Mouse (Mus musculus) neural tube, embryonic 14.5 days (tissue): Measurements from ENCODE around the gene Clybl. TPM values are rescaled to one million over a fixed set of nuclear protein-coding genes. Genes with fewer than 3 reads are reported as not detected.

Experiments used
- ATAC-seq: fragments of 200-750 bp; cut with Nextera tagmentation; 2 replicates; pipeline ENCODE4 v1.8.0; 2017; ENCODE audit warnings: low read depth, mild to moderate bottlenecking, moderate TSS enrichment, moderate library complexity
- H3K27ac ChIP-seq: fragments of 300-500 bp; sonication (generic); 2 replicates; pipeline ENCODE4 v1.5.1; 2014; ENCODE audit warnings: low read depth, mild to moderate bottlenecking, control low read depth, low read length, moderate library complexity, mixed read lengths
- H3K27me3 ChIP-seq: fragments of 300-500 bp; sonication (generic); 2 replicates; pipeline ENCODE4 v1.6.1; 2014; ENCODE audit warnings: low read length; ENCODE audit not compliant: control insufficient read depth, insufficient read depth
- H3K36me3 ChIP-seq: fragments of 300-500 bp; sonication (generic); 2 replicates; pipeline ENCODE4 v1.6.1; 2014; ENCODE audit warnings: low read length, mixed read lengths; ENCODE audit not compliant: control insufficient read depth, insufficient read depth
- H3K4me1 ChIP-seq: fragments of 300-500 bp; sonication (generic); 2 replicates; pipeline ENCODE4 v1.6.1; 2014; ENCODE audit warnings: low read length; ENCODE audit not compliant: control insufficient read depth, insufficient read depth
- H3K4me2 ChIP-seq: fragments of 300-500 bp; sonication (generic); 2 replicates; pipeline ENCODE4 v1.6.1; 2014; ENCODE audit warnings: mild to moderate bottlenecking, low read depth, low read length, control low read depth
- H3K4me3 ChIP-seq: fragments of 300-500 bp; sonication (generic); 2 replicates; pipeline ENCODE4 v1.5.1; 2014; ENCODE audit warnings: low read depth, low read length, control low read depth, mixed read lengths
- H3K9ac ChIP-seq: fragments of 300-500 bp; sonication (generic); replicated peaks from 2 replicates; pipeline ENCODE4 v1.6.1; 2014; ENCODE audit warnings: low read depth, mild to moderate bottlenecking, control low read depth, low read length, mixed read lengths
- H3K9me3 ChIP-seq: fragments of 300-500 bp; sonication (generic); 2 replicates; pipeline ENCODE4 v1.6.1; 2016; ENCODE audit warnings: low read length; ENCODE audit not compliant: control insufficient read depth
- WGBS: fragments of 180-500 bp; shearing (Covaris S2); extraction: QIAGEN DNeasy Blood & Tissue Kit; methylation state at CpG from one replicate; pipeline ENCODE4 v1.1.7; 2014; 5-methylcytosine and 5-hydroxymethylcytosine counted together
- polyA plus RNA-seq: library from polyadenylated mRNA; unstranded; fragments of >200 nt; fragmentation: Nextera tagmentation; extraction: Ambion mirVana; gene quantifications from 2 replicates; pipeline ENCODE4 v1.2.1, GENCODE M21; 2014

The Clybl gene
- polyA plus RNA-seq, 1 experiment from 2014 or later, result 9.1 TPM

DNA sequence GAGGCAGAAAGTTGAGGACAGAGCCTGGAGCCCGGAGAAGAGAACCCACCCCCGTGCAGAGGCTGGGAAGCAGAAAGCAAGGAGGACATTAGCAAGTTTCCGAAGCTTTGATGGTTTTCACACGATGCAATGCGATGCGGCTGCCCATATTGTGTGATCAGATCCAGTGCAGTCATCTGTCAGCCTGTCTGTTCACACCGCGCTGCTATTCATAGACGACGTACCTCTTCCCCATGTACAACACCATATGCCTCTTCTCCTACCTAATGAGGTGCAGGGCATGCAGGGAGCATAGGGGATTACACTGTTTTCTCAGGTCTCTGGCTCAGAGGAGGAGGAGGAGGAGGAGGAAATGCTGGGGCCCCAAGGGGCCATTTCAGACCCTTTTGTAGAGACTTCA lies 255.3 kb downstream of the Clybl start:
- WGBS, result 66% methylated on average over 10 of the region's 10 CpGs
- ATAC-seq, result no peak

DNA sequence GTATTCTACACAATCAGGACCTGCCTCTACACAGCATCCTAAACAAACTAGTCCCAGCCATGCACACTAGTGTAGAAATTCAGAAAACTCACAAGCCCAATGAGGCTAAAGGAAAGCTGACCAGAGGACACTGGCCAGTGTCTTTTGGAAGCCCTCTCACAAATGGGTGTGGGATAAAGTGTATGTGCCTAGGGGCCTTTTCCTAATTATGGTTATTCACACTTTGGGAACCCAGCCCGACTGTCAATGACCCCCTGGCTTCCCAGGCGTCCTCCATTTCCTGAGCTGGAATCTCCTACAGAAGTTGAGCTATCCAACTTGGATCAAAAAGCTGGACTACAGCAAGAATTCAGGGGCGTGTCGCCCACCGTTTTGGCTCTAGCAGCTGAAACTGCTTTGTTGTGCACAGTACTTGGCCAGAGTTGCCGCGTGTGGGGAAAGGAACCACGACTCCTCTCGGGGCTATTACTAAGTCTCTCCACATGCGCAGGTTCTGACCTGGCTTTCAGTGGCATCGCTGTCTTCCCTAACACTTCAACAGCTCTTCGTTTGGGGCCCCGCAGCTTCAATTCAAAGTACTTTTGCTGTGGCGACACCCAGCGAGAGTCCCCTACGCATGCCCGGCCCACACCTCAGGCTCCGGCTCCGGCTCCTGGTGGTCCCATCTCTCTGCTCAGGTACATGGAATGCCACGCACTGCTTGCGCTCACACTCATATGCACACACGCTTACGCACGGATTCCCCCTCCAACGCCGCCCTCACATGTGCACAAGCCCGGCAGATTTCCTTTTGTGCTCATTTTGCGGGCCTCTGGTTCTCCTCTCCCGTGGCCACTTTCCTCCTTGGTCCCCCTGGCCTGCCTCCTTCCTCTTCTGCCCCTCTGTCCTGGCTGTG lies 268.3 kb downstream of the Clybl start:
- Histone ChIP-seq H3K27me3 (peaks cover 22% of the 10 kb centered on the region), H3K4me1 (peaks cover 8% of the 10 kb centered on the region; the same call in 1 of the 2 replicates), H3K9me3 (no peaks in the 10 kb centered on the region), H3K36me3 (no peaks in the 10 kb centered on the region), H3K27ac (peak overlapping the region; percentile 52; the same call in 1 of the 2 replicates), H3K4me3 (peak overlapping the region; percentile 28), H3K9ac (0 out of 2 replicates have a peak overlapping the region, but pooled peaks have one; percentile 25), H3K4me2 (peak overlapping the region; percentile 50)
- ATAC-seq, result no peak
- 4% methylated on average over 29 of the region's 29 CpGs for WGBS

More for the DNA sequence above, 255.3 kb downstream of the Clybl start:
- Histone ChIP-seq H3K4me3 (no peak overlapping the region), H3K9me3 (no peaks in the 10 kb centered on the region), H3K27me3 (no peaks in the 10 kb centered on the region), H3K4me2 (no peak overlapping the region), H3K4me1 (no peaks in the 10 kb centered on the region), H3K36me3 (no peaks in the 10 kb centered on the region), H3K27ac (no peak overlapping the region), H3K9ac (no peak overlapping the region)

DNA sequence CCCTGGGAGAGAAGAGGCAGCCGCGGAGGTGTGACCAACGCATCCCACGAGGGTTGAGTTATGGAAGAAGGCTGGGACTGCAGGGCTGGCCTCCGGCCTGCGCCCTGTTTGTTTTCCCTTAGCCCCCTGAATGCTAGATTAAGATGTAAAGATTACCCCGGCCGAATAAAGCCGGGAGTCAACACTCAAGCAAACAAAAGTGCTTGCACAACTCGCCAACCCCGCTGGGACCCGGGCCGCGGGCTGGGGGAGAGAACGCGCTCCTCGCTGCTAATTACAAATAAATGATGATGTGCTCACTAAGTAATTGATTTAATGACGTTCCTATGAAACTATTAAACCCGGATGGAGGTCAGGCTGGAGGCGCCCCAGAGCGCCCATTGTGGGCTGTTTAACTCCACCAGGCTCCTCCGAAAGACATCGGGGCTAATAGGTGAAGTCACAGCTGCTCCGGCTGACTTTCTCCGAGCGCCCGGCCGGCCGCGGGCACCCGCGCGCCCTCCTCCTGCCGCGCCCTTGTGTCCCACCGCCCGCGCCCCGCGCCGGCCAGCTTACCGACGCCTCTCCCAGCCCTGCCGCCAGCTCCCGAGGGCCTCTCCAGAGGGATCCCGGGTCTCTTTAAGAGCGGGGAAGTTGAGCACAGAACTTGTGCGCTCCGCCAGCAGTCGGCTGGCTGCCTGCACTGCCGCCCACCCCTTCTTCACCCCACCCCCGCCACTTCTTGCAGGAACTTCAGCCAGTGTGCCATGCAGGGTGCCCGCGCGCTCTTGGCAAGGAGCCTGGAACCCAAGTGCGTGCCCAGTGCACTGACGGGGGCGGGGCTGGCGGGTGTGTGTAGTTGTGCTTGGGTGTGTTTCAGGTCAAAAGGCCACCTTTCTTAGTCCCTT lies 269.2 kb downstream of the Clybl start, which contains the start of gene Gm5089:
Gene Gm5089, minus strand, starts transcription at position 620 of the 887 bp plus-strand sequence.
- peak; percentile 42 for ATAC-seq
- Histone ChIP-seq H3K4me3 (peak within 1 kb of the TSS; percentile 28), H3K9me3 (no peaks in the 10 kb centered on the region), H3K4me2 (peak within 1 kb of the TSS; percentile 50), H3K27me3 (peaks cover 27% of the 10 kb centered on the region), H3K9ac (0 out of 2 replicates have a peak within 1 kb of the TSS, but pooled peaks have one; percentile 25), H3K27ac (peak within 1 kb of the TSS; percentile 52; the same call in 1 of the 2 replicates), H3K4me1 (peaks cover 8% of the 10 kb centered on the region; the same call in 1 of the 2 replicates), H3K36me3 (no peaks in the 10 kb centered on the region)
- under 1% methylated on average over 59 of the region's 59 CpGs for WGBS

DNA sequence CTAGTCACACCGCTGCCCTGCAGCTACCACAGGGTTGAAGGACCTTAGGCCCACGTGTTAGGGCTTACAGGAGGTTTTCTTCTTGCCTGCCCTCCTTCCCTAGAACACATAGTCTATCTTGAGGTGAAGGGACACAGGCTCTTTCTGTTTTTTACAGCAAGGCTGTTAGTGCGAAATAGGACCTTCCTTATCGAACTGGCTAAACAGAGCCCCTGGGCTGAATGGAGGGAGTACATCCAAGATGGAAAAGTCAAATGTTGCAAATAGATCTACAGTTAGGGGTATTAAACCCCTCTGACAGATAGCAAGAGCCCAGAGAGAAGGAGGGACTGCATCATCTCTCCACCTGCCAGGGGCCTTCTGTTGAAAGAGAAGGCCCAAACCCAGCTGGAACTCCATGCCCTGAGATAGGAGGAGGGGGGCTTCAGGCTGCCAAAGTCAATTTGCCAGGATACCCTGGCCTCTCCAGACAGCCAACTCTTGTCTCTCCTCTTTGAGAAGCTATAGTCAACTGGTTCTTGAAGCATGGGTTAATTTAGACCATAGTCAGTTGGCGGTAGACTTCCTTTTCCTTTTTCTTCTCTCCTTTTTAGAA lies 270.1 kb downstream of the Clybl start:
- H3K4me1 ChIP-seq, result peaks cover 8% of the 10 kb centered on the region; the same call in 1 of the 2 replicates
- WGBS, result 52% methylated on average over 5 of the region's 5 CpGs
- H3K36me3 ChIP-seq, result no peaks in the 10 kb centered on the region
- no peak overlapping the region for H3K4me2 ChIP-seq
- no peak overlapping the region for H3K4me3 ChIP-seq
- no peak overlapping the region for H3K9ac ChIP-seq
- H3K27ac ChIP-seq, result no peak overlapping the region
- no peak for ATAC-seq
- peaks cover 25% of the 10 kb centered on the region for H3K27me3 ChIP-seq
- no peaks in the 10 kb centered on the region for H3K9me3 ChIP-seq

Other genes starting within 250 kb of the Clybl start
- gene Gpr183, start 216.5 kb upstream of the Clybl start, polyA plus RNA-seq, result 0.59 and 1.1 TPM in 2 replicates
- gene Timm8a2, start 147.0 kb upstream of the Clybl start, polyA plus RNA-seq, result not detected in 2 replicates
- 106 and 127 TPM in 2 replicates for gene Tm9sf2, start 74.7 kb upstream of the Clybl start, polyA plus RNA-seq